Mouse (Mus musculus): ENCODE results near the gene Gm5105. TPM values are rescaled to one million over a fixed set of nuclear protein-coding genes. Genes with fewer than 3 reads are reported as not detected.

Gm5105 gene
- total RNA-seq, 2 experiments from 2014 or later, result 0.30 TPM; not detected in 1

DNA sequence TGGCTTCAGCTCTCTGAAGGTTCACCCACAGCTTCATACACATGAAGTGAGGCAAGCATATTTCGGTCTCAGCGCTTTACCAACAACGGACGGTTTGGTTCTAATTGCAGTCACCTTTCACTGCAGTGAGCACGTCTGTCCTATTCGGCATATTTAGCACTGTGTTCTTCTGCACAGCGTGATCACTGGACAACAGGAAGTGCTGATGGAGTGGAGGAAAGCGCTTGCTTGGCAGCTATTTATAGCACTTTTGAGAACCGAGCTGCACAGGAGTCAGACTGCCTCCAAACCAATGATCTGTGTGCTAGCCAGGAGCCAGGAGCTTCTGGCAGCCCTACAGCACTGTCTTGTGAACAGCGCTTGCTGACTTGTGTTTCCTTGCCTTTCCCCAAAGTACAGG lies 40.9 kb downstream of the Gm5105 start:
- DNase-seq, result peak; percentile 7 to 8

DNA sequence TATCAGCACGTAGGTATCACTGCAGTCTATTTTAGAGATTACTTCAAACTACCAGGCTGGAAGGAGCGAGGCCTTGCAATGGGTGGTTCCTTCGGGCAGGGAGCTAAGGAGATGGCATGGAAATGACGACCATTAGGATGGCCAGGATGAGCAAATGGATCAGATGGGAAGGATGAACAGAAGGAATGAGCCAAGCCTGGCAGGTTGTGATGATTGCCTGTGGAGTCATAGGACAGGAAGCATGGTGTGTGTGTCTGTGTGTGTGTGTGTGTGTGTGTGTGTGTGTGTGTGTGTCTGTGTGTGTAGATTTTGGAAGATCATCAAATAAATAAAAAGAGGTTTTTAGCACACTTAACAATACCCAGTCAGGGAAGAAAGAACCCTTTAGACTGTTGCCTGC lies 44.5 kb downstream of the Gm5105 start:
- no peak for DNase-seq

DNA sequence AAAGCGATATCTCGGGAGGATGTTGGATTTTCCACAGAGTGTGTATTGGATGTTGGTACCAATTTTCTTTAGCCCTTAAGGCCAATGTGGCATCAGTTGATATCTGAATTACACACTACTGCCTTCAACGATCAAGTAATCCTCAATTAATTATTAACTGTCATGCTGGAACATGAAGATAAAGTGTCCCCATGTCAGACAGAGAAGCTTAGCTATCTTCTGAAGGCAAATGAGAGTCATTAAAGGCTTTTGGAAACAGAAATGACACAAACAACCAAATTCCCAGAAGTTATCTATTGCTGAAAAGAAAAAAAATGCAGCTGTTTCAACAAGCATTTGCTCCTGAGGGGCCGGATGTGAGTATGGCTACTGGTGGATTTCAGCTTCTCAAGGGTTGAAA lies 45.2 kb downstream of the Gm5105 start:
- no peak for DNase-seq

DNA sequence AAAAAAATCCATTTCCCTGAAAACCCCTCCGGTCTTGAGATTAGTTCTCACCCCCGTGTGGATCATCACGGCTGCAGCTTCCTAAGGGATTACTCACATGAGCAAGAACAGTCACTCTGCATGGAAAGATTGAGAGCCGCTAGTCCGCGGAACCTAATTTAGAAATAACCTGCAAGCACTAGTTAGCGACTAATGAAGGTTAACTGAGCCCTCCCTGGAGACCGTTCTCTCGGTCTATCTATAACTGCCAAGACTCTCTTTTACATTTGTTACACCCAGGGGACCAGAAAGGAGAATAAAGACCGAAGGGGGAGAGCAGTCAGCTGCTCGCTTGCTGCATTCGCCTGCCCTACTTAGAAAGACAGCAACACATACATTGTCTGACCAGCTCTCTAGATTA lies 50.4 kb downstream of the Gm5105 start:
- DNase-seq, result no peak

DNA sequence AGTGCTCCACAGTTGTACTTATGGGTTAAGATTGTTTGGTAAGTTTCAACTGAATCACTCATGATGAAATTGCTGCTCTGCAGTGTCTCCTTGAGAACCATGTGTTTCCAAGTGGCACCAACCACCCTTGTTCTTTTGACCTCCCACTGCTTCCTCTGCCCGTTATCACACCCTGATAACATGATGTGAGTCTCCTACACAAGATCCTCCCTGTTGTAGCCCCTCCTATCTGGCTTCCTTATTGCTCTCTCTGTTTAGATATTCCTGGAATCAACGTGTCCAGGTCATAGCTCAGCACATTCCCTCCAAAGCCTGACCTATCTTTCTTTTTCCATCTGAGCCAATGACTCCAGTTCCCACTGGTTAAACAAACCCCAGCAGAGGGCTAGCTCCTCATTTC lies 52.5 kb downstream of the Gm5105 start:
- DNase-seq, result no peak

DNA sequence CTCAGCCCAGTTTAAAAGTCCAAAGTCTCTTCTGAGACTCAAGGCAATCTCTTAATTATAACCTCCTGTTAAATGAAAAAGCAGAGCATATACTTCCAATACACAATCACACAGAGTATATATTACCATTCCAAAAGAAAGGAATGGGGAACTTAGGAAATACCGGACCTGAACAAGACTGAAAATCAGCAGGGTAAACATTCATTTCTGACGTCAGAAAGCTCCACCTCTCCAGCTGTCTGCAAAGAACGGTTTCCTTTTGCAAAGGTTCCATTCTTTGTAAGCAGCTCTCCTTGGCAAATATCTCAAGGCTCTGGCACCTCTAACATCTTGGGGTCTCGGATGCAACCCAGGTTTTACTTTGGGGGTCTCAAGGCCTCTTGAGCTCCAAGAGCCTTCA lies 54.8 kb downstream of the Gm5105 start:
- DNase-seq, result no peak

DNA sequence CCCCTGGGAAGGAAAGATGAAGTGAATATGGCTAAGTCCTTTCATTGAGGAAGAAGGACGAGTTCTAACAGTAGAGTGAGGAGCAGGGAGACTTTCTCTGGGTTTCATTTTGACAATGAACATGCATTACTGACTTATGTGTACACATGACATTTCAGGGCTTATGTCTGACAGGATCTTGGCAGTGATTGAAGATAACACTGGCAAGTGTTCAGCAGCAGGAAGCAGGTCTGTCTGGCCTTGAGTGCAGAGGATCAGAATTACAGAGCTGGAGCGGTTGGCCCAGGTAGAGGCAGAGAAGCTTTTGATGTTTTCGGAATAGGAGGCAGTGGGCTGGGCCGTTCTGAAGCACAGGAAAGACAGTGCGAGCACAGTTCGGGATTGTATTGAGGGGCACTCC lies 59.0 kb downstream of the Gm5105 start:
- no peak for DNase-seq

DNA sequence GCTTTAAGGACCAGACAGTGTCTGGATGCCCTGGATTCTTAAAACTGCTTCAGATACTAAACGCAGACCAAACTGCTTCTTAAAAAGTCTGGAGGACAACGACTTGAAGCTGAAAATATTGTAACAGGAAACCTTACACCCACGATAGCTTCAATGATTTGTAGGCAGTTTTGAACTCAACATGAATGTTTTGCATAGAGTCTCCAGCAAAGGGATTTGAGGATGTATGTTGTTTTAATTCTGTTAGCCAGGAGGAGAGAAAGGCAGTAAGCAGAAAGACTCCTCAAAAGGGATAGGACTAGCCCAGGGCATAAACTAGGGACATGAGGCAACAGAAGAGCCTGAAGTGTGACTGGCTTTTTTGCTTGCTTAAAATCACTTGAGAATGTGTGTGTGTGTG lies 60.3 kb downstream of the Gm5105 start:
- DNase-seq, result no peak

DNA sequence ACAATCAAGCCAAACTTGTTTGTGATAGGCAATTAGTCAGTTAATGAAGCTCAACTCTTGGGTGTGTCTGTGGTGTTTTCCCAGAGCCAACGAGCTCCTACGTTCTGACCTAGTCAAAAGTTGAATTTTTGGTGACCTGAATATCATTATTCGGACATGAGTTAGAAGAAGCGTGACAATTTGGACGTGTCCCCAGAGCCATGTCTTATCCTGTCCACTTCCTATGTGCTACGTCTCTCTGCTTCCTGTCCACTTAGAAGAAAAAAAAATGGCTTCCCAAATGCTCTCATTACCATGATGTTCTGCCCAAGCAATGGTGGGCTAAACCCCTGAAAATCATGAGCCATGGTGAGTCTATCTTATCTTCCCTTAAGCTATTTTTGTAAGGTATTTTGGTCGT lies 63.9 kb downstream of the Gm5105 start:
- DNase-seq, result no peak

DNA sequence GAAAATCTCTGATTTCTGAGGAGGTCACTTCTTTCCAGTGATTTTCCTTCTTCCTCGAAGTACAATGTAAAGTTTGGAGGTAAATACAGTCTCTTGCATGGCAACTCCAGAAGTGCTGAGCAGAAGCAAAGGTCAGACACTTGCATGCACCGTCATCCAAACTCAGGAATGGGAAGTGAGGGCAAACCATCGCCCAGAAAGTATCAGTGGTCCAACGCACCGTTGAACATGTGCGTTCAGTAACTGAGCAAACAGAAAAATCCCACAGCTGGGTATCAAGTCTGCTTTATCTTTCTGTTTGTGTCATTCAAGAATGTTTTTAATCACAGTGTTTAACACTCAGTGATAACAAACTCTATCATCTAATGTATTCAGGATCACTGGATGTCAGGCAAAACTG lies 64.6 kb downstream of the Gm5105 start:
- no peak for DNase-seq

DNA sequence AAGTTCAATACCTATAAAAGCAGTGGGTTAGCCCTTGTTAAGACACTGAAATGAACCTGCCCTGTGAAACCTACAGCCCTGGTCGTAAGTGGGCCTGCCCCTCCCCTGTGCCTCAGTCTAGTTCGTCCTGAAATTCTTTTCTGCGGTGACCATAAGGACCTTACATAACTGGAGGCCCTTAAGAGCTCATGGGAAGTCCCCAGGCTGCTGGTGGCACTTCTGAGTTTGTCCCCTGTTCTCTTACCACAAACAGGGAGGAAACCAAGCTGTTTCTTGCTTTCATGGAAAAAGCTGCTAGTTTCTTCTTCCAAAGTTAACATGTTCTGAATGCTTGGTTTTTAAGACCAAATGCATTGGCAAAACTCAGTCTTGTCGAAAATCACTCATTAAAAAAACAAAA lies 65.3 kb downstream of the Gm5105 start:
- no peak for DNase-seq

DNA sequence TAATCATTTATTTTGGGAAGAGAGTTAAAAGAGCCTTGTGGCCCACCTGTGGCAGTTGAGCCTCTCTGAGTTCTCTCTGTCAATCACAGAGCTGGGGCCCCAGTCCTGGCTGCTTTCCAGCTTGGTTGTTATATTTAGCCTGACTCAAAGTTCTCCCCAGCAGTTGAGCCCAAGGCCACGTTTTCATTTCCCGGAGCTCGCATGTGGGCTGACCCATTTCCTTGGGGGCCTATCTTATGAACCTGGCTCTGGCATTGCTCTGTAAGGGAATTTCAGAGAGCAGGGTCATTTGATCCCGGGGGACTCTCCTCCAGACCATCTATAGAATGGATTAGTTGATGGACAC lies 66.5 kb downstream of the Gm5105 start:
- DNase-seq, result no peak

DNA sequence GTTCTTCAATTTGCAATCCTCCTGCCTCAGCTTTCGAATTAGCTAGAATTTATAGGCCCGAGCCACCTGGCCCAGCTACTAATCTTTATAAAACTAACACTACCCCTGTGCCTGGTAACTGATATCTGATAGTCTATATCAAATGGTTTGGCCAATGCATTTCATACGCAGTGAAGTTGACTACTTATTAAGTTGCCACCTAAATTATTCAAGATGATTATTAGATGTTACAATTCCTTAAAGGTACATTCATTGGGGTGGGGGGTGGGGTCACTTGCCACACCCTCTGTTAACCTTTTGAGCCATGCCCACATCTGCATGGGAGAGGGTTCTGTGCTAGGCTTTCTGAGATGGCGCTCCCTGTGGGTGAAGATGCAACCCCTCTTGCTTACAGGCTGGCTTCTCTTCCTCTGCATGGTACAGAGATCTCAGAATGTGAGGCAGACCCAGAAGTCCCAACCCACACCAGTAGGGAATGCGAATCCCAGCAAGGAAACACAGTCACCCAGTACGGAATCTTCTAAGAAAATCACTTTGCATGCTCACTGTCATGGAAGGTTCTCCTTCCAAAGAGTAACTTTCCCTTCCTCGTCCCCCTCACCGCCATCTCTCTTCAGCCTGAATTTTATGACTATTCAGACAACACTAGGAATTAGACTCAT lies 67.0 kb downstream of the Gm5105 start:
- no peak for DNase-seq

DNA sequence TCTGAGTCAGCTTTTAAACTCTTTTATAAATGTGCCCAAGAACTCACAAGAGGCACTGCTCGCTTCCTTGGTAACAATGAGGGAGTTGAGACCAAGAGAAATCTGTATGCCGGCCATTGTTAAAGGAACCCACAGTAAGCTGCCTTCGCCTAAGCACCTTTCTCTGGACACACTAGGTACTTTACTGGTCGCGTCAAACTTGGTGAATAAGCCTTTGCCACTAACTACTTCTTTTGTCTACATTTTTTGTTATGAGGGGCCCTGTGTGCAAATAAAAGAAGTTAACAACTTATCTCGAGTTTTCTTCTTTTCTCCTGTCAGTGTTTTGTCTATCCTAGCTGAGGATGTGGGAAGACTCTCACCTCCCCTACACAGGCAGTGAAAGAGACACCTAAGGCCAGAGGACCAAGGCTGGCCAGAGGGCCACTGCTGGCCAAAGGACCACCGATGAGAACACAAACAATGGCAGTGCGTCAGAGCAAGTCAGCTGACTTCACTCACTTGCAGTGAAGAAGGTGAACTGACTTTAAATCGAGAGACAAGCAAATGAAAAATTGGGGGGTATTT lies 67.9 kb downstream of the Gm5105 start:
- DNase-seq, result no peak

Other genes with a start within 250 kb of the Gm5105 start
- gene H2afz, start 202.9 kb downstream of the Gm5105 start, total RNA-seq (2021), result 100 to 1,000 TPM; 135 to 151 TPM
- 10 to 100 TPM; 52.1 to 53.8 TPM for gene Dnajb14, start 199.7 kb downstream of the Gm5105 start, total RNA-seq (2021)
- 10 to 100 TPM; 64.8 to 65.3 TPM for gene Lamtor3, start 148.9 kb downstream of the Gm5105 start, total RNA-seq (2021)
- gene Dapp1, start 85.8 kb downstream of the Gm5105 start, total RNA-seq (2021), result 1 to 10 TPM; 4.4 to 7.0 TPM
- gene 1110002E22Rik, start 2.3 kb downstream of the Gm5105 start, total RNA-seq (2021), result 1 to 10 TPM; 1.7 to 2.5 TPM
- gene Trmt10a, start 76.1 kb upstream of the Gm5105 start, total RNA-seq (2021), result 1 to 10 TPM; 3.9 to 5.1 TPM
- 1 to 10 TPM; 6.0 to 6.8 TPM for gene Mttp, start 77.6 kb upstream of the Gm5105 start, total RNA-seq (2021)
- not detected for gene 4930579F01Rik, start 126.4 kb upstream of the Gm5105 start, total RNA-seq (2021)
- under 1 TPM in 1 of 2 experiments, not detected in 1; 0.10 TPM for gene Adh7, start 150.4 kb upstream of the Gm5105 start, total RNA-seq (2021)
- gene Adh1, start 193.6 kb upstream of the Gm5105 start, total RNA-seq (2021), result under 1 TPM; 0.45 to 0.68 TPM
- gene Adh6a, start 245.9 kb upstream of the Gm5105 start, total RNA-seq (2021), result not detected

Measured in layer of hippocampus, postnatal 36 days (tissue).